Mouse (Mus musculus) right cerebral cortex, adult 18-20 months (tissue): Measurements from ENCODE around the gene Kidins220.
A peak's percentile ranks its signal among the peaks of the same experiment; 100 is the strongest.

Source experiments
- DNase-seq: peaks from one replicate; pipeline ENCODE4 v3.0.0; 2022; ENCODE audit warnings: mixed read lengths

Kidins220 gene

DNA sequence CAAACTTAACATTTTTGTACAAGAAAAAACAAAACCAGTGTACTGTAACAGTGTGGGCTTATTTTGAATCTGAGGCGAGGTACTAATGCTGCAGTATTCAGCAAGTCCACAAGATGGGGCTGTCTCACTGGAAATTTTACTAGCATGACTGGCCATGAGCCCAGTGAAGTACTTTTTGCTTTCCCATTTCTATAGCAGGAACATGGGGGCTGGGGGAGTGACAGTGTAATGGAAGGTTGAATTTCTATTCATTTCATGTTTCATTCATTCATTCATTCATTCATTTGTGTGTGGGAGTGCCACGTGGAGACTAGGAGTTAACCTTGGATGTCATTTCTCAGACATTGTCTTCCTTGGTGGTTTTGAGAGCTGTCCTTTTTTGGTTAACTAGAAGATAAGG, 52.7 kb downstream of the Kidins220 start:
- peak; percentile 71 for DNase-seq

DNA sequence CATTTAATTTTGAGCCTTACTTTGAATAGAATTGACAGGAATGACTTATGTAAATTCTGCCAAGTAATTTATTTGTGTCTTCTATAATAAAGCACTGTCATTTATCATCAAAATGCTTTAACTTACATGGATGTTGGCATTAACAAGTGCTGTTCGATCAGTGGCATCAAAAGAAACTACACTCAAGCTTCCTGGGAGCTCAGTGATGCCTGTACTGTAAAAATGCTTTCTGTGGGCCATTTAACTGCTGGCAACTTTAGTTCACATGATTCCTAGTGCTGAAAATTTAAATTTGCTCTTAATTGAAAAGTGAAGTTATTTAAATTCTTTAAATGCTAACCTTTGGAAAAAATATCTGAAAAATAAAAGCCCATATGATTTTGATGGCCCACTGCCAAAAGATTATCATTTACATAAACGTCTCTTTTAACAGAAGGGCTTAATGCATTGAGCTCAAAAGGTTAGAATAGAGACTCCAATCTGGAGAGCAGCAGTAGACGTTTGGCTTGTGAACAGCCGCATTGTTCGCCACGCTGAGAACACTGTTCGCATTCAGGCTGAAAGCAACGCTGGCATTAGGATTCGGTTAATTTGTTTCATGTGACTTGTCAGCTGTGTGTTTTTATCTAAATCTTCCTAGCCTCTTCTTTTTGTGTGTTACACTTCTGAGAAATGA, 59.1 kb downstream of the Kidins220 start:
- peak; percentile 37 for DNase-seq

DNA sequence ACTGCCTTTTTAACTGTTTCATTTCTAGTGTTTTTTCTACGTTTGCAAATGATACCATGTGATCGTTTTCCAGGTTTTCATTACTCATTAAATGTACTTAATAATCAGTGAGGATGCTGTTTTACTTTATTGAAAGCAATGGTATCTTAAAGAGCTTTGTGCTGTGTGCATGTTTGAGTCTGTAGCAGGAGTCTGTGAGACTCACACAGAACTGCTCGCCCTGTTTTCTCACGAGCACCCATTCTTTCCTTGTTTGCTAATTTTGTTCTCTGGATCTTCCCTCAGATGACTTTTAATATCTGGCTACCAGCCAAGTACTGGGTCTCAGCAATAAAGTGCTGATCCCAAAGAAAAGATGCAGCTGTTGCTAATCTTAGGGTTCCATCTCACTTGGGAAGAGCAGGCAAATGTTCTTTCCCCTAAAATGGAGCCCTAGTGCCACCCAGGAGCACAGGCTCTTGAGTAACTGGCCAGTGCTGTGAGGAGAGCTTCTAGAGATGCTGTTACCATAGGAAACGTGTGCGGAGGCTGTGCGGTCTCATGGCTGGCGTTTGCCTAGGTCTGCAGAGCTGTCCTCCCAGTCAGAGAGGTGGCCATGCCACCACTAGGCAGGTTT, 59.7 kb downstream of the Kidins220 start:
- no peak for DNase-seq

- DNase-seq, result no peak
Measured at GRCm38 (mm10) chr12:25036024-25036423, 61.3 kb downstream of the Kidins220 start.

DNA sequence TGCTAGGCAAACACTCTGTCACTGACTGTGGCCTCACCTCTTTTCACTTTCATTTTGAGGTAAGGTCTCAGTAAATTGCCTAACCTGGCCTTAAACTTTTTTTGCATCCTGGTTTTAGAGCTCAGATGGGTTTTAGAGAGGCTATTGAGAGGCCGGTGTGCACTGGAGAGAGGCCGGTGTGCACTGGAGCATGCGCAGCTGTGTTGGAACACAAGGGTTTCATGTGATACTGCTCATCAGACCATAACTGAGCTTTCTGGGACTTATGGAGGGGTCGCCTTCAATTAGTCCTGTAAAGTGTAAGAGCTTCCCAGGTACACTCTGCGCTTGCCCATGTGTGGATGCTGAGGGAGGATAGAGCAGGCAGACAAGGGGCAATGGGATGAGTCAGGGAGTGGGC, 62.5 kb downstream of the Kidins220 start:
- no peak for DNase-seq

DNA sequence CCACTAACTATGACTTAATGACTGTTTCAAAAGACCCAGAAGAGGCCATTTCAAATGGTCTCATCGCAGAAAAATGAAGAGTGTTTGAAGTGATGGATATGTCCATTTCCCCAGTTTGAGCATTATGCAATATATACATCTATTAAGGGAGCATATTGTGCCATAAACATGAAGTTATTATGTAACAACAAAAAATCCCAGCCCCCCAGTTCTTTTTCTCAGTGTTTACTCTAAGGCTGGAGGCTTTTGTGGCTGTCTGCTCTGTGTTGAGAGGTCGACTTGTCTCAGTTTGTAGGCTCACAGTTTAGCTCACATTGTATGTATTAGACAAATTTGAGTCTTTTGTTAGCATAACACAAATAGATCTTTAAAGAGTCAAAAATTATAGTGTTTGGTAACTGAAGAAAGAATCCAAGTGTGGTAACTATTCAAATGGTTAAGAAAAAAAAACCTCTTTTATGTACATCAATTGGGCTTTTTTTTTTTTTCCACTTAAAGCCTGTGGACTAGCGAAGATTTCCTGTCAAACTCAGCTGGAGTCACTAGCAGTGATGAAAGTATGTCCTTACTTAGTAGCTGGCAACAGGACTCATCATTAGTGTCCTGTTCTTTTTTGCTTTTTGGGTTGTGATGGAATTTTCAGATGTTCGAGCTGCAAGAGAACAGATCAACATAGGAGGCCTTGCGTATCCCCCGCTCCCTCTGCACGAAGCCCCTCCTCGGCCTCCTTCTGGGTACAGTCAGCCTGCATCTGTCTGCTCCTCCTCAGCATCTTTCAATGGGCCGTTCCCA, 63.2 kb downstream of the Kidins220 start:
- no peak for DNase-seq

DNA sequence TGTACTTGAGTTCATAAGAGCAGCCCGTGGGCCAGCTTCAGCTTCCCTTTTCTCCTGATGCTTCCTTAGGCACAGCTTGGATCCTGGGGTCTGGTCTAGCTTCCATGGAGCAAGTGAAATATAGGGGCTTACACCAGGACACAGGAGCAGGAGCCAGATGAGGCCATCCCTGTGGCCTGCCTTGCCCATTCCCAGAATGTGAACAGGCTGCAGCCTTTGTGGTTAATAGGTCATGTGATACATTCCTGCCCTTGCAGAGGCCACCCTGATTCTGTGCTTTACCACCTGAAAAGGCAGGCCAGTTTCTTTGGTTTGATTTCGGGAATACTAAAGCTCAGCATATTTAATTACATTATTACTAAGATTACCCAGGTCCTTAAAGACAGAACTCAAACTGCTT, 69.3 kb downstream of the Kidins220 start:
- no peak for DNase-seq

DNA sequence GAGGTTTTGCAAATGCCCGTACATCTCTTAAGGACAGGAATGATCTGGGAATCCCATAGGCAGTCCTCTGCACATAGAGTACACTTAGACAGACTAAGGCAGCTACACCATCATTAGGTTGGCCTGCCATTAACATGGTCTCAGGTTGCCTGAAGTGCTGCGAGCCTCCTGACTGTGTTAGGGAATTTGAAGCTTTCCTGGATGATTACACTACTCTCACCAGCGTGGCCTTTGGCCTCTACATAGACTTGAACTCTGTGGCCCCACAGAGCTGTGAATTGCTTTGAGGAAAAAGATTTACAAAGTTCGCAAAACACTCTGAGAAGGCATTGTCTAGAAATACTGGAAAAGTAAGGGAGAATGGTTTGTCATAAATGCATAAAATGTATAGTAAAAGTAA, 69.9 kb downstream of the Kidins220 start:
- no peak for DNase-seq

DNA sequence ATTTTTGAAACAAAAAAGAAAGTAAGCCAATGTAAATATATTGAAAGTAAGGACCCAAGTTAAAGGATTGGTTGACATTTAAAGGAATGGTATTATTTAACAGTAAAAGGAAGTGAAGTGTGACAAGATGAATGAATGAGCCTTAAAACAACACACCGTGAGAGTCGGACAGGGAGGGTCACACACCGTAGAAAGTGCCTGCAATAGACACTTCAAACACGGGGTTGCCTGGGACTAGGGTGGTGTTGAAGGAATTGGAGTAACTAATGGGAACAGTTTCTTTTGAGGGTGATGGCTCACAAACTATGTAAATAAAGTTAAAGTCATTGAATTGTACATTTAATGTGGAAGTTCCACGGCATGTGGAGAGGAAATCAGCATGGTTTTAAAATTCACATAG, 74.5 kb downstream of the Kidins220 start:
- no peak for DNase-seq

DNA sequence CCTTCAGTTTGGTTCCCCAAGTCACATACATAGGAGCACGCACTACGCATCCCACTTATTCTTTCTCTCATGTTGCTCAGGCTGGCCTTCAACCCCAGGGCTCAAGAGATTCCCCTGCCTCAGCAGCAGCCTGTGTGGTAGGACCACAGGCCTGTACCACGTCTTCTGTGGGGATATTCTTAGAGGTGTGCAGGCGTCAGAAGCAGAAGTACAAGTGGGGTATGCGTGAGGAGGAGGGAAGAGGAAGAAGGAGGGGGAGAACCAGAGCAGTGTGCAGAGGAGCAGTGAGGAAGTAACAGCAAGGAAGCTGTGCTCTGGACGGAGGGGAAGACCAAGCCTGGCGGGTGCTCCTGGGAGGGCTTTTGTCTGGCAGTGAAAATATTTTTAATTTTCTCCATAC, 79.8 kb downstream of the Kidins220 start:
- DNase-seq, result peak; percentile 29

DNA sequence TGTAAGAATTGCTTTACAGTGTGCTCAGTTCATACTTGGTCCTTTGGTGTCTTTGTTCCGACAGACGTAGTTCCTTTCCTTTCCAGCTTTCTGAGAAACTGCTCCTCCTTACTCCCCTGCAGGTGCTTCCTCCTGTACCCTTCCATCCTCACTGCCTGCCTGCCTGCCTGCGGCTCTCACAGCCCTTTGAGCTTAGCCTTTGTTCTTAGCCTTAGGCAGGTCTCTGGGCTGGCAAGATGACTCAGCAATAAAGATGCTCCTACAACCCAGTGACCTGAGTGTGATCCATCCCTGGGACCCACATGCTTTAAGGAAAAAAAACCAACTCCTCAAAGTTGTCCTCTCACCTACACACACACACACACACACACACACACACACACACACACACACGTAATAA, 80.2 kb downstream of the Kidins220 start:
- DNase-seq, result no peak

- DNase-seq, result no peak
Measured at GRCm38 (mm10) chr12:25059487-25060200, 84.9 kb downstream of the Kidins220 start.

- no peak for DNase-seq
Measured at GRCm38 (mm10) chr12:25060901-25061300, 86.2 kb downstream of the Kidins220 start.

- no peak for DNase-seq
Measured at GRCm38 (mm10) chr12:25062264-25062663, 87.5 kb downstream of the Kidins220 start.

- DNase-seq, result no peak
Measured at GRCm38 (mm10) chr12:25073374-25073773, 98.6 kb downstream of the Kidins220 start.

DNA sequence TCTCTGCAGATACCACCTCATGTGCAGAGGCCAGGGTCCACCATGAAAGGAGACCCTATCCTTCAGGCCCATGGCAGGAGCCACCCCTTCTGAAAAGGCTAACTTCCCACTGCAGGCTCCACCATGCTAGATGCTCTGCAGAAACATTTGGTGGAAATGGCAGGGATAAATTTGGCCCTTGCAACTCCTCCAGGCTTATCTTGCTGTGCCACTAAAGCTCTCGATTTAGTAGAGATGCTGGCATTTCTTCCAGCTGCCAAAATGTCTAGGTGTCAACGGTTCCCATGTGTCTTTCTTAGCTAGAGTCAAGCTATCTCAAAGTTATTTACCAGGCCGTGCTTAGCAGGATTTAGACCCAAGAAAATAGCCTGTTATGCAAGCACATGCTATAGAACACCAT, 99.6 kb downstream of the Kidins220 start:
- peak; percentile 56 for DNase-seq

DNA sequence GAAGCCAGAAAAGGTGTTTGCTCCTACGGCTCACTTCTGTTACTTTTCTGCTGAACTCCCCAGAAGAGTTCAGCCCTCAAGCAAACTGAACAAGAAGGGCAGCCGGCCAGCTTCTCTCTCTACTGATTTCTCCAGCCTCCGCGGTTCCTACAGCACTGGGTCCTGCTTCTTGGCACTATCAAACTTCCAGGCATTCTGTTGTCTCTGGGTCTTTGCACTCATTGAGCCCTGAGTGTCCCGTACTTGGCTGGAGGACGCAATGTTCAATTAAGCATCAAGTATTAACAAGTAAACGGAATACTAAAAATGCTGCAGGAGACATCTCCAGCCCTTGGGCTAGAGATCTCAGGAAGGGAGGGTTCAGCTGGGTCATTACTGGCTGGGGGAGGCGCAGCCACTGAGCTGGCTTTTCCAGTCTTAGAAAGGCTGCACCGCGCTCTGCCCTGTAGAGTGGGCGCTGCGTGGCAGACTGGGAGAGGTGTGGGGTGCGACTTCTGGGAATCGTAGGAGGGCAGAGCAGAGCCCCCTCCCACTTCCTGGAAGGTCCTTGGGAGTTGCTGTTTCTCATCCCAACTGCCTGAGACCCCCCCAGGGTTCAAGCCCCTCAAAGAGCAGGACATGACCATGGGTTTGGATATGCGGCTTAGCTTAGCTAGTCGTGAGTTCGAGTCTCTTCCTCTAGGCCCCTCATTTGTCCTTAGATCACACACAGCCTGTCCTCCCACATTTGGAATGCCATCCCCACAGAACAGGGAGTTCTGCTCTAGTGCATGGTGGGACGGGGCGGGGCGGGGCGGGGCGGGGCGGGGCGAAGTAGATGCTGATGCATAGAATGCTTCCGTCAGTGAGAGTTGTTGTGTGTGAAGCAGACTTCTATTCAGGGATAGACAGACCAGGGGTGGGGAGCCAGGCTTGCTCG, 108.8 kb downstream of the Kidins220 start:
- no peak for DNase-seq

- DNase-seq, result no peak
Measured at GRCm38 (mm10) chr12:25086966-25087365, 112.2 kb downstream of the Kidins220 start.

GRCm38 (mm10) chr12:25089433-25089832, 114.7 kb downstream of the Kidins220 start:
- no peak for DNase-seq

- DNase-seq, result peak; percentile 85
Measured at GRCm38 (mm10) chr12:25092027-25092704, 117.4 kb downstream of the Kidins220 start.

DNA sequence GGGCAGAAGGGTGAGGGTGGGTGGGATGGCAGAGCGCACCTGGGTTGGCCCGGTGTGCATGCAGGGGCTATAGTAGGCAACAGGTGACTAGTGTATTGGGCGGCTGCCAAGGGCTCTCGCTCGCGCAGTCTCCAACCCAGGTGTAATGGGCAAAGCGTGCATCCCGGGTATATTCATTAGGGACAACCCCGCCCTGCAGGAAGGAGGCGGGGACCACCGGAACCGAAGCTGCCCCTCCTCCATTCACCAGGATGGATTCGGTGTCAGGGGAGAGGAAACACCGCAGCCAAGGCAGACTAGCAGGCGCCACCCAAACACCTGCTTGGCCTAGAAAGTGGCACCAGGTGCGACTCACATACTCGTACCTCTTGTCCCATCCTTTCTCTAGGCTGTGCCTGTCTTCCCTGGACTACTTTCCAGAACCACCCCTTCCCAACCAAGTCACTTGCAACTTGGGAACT, 118.1 kb downstream of the Kidins220 start:
- DNase-seq, result peak; percentile 44
